Mouse (Mus musculus): ENCODE results near the gene Pkig.
"Not testable (repeated sequence)": the region's sequence is repeated elsewhere in the genome, so short reads cannot be mapped to it uniquely, and the experiment has no call there.

The Pkig gene

GRCm38 (mm10) chr2:163682344-163682743, 24.2 kb downstream of the Pkig start:
- DNase-seq (ENCODE audit: low spot score in 2 of 2): no peak

- no peak for DNase-seq (ENCODE audit: low spot score in 2 of 2)
Observed at GRCm38 (mm10) chr2:163685287-163685686, 27.1 kb downstream of the Pkig start.

GRCm38 (mm10) chr2:163685761-163686200, 27.6 kb downstream of the Pkig start:
- DNase-seq (ENCODE audit: low spot score in 2 of 2): peak; percentile 83 to 86

GRCm38 (mm10) chr2:163686233-163686632, 28.0 kb downstream of the Pkig start:
- DNase-seq (ENCODE audit: low spot score in 2 of 2): no peak

GRCm38 (mm10) chr2:163686886-163687285, 28.7 kb downstream of the Pkig start:
- no peak for DNase-seq (ENCODE audit: low spot score in 2 of 2)

- DNase-seq (ENCODE audit: low spot score in 2 of 2): not testable (repeated sequence)
Observed at GRCm38 (mm10) chr2:163688377-163688776, 30.2 kb downstream of the Pkig start.

- no peak for DNase-seq (ENCODE audit: low spot score in 2 of 2)
Observed at GRCm38 (mm10) chr2:163689771-163690170, 31.6 kb downstream of the Pkig start.

- DNase-seq (ENCODE audit: low spot score in 2 of 2): no peak
Observed at GRCm38 (mm10) chr2:163690409-163691304, 32.5 kb downstream of the Pkig start.

GRCm38 (mm10) chr2:163691846-163692605, 33.8 kb downstream of the Pkig start:
- no peak for DNase-seq (ENCODE audit: low spot score in 2 of 2)

- DNase-seq (ENCODE audit: low spot score in 2 of 2): no peak
Observed at GRCm38 (mm10) chr2:163692873-163693612, 34.9 kb downstream of the Pkig start.

- DNase-seq (ENCODE audit: low spot score in 2 of 2): peak; percentile 77 to 79
Observed at GRCm38 (mm10) chr2:163693716-163694314, 35.6 kb downstream of the Pkig start.

- no peak for DNase-seq (ENCODE audit: low spot score in 2 of 2)
Observed at GRCm38 (mm10) chr2:163696763-163697162, 38.6 kb downstream of the Pkig start.

GRCm38 (mm10) chr2:163697764-163698480, 39.7 kb downstream of the Pkig start:
- DNase-seq (ENCODE audit: low spot score in 2 of 2): peak; percentile 56 to 71

- DNase-seq (ENCODE audit: low spot score in 2 of 2): no peak
Observed at GRCm38 (mm10) chr2:163699078-163699780, 41.0 kb downstream of the Pkig start.

GRCm38 (mm10) chr2:163702431-163702830, 44.2 kb downstream of the Pkig start:
- no peak for DNase-seq (ENCODE audit: low spot score in 2 of 2)

GRCm38 (mm10) chr2:163702921-163703320, 44.7 kb downstream of the Pkig start:
- DNase-seq (ENCODE audit: low spot score in 2 of 2): no peak

- DNase-seq (ENCODE audit: low spot score in 2 of 2): no peak
Observed at GRCm38 (mm10) chr2:163703599-163704260, 45.5 kb downstream of the Pkig start.

GRCm38 (mm10) chr2:163708321-163708720, 50.1 kb downstream of the Pkig start:
- no peak for DNase-seq (ENCODE audit: low spot score in 2 of 2)

GRCm38 (mm10) chr2:163708763-163709250, 50.6 kb downstream of the Pkig start:
- no peak for DNase-seq (ENCODE audit: low spot score in 2 of 2)

All from heart, adult 9 months (tissue).